Mouse (Mus musculus) liver, embryonic 16.5 days (tissue): Measurements from ENCODE around the gene Nrn1l. TPM values are rescaled to one million over a fixed set of nuclear protein-coding genes. Genes with fewer than 3 reads are reported as not detected.
A peak's percentile ranks its signal among the peaks of the same experiment; 100 is the strongest.

Source experiments
- ATAC-seq: fragments of 200-750 bp; cut with Nextera tagmentation; 2 replicates; pipeline ENCODE4 v1.8.0; 2017; ENCODE audit warnings: low read depth, mild to moderate bottlenecking, moderate number of reproducible peaks, moderate library complexity
- H3K27ac ChIP-seq: fragments of 300-500 bp; sonication (generic); 2 replicates; pipeline ENCODE4 v1.5.1; 2014; ENCODE audit warnings: mild to moderate bottlenecking, low read length
- H3K27me3 ChIP-seq: fragments of 300-500 bp; sonication (generic); 2 replicates; pipeline ENCODE4 v1.6.1; 2014; ENCODE audit warnings: low read depth, low read length, mixed read lengths; ENCODE audit not compliant: control insufficient read depth, insufficient read depth
- H3K36me3 ChIP-seq: fragments of 300-500 bp; sonication (generic); 2 replicates; pipeline ENCODE4 v1.6.1; 2014; ENCODE audit warnings: mild to moderate bottlenecking; ENCODE audit not compliant: control insufficient read depth, insufficient read depth
- H3K4me1 ChIP-seq: fragments of 300-500 bp; sonication (generic); 2 replicates; pipeline ENCODE4 v1.6.1; 2014; ENCODE audit warnings: low read depth, low read length, mixed read lengths; ENCODE audit not compliant: control insufficient read depth
- H3K4me2 ChIP-seq: fragments of 300-500 bp; sonication (generic); 2 replicates; pipeline ENCODE4 v1.6.1; 2014; ENCODE audit warnings: low read depth, low read length, mixed read lengths
- H3K4me3 ChIP-seq: fragments of 300-500 bp; sonication (generic); 2 replicates; pipeline ENCODE4 v1.5.1; 2014; ENCODE audit warnings: low read depth, mild to moderate bottlenecking, low read length
- H3K9ac ChIP-seq: fragments of 300-500 bp; sonication (generic); 2 replicates; pipeline ENCODE4 v1.6.1; 2014; ENCODE audit warnings: low read depth, low read length
- H3K9me3 ChIP-seq: fragments of 300-500 bp; sonication (generic); replicated peaks from 2 replicates; pipeline ENCODE4 v1.6.1; 2016; ENCODE audit warnings: low read length; ENCODE audit not compliant: control insufficient read depth
- WGBS: fragments of 180-500 bp; shearing (Covaris S2); extraction: QIAGEN DNeasy Blood & Tissue Kit; methylation state at CpG from one replicate; pipeline ENCODE4 v1.1.7; 2014; ENCODE audit not compliant: insufficient replicate concordance; 5-methylcytosine and 5-hydroxymethylcytosine counted together
- polyA plus RNA-seq: library from polyadenylated mRNA; unstranded; fragments of >200 nt; fragmentation: Nextera tagmentation; extraction: Ambion mirVana; gene quantifications from 2 replicates; pipeline ENCODE4 v1.2.1, GENCODE M21; 2015

Nrn1l gene
- polyA plus RNA-seq, 1 experiment from 2014 or later: not detected

DNA sequence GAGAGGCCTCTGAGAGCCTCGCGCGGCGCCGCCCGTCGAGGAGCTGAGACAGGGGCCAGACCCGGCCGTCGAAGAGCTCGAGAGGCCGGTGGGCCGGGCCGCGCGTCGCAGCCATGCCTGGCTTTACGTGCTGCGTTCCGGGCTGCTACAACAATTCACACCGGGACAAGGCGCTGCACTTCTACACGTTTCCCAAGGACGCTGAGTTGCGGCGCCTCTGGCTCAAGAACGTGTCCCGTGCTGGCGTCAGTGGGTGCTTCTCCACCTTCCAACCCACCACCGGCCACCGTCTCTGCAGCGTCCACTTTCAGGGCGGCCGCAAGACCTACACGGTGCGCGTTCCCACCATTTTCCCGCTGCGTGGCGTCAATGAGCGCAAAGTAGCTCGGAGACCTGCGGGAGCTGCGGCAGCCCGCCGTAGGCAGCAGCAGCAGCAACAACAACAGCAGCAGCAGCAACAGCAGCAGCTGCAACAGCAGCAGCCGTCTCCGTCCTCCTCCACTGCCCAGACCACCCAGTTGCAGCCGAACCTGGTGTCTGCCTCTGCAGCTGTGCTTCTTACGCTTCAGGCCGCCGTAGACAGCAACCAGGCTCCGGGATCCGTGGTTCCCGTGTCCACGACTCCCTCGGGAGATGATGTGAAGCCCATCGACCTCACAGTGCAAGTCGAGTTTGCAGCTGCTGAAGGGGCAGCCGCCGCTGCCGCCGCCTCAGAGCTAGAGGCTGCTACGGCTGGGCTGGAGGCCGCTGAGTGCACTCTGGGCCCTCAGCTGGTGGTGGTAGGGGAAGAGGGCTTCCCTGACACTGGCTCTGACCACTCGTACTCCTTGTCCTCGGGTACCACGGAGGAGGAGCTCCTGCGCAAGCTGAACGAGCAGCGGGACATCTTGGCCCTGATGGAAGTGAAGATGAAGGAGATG, 37.9 kb upstream of the Nrn1l start:
- peak; percentile 24 for ATAC-seq
- H3K27ac ChIP-seq: peak overlapping the region; percentile 86
- H3K9ac ChIP-seq: peak overlapping the region; percentile 87
- peaks cover 2% of the 10 kb centered on the region; the same call in 1 of the 2 replicates for H3K36me3 ChIP-seq
- H3K27me3 ChIP-seq: no peaks in the 10 kb centered on the region
- peak overlapping the region; percentile 94 for H3K4me2 ChIP-seq
- H3K4me1 ChIP-seq: peaks cover 52% of the 10 kb centered on the region
- no peaks in the 10 kb centered on the region for H3K9me3 ChIP-seq
- H3K4me3 ChIP-seq: peak overlapping the region; percentile 79
- WGBS: under 1% methylated on average over 71 of the region's 71 CpGs

DNA sequence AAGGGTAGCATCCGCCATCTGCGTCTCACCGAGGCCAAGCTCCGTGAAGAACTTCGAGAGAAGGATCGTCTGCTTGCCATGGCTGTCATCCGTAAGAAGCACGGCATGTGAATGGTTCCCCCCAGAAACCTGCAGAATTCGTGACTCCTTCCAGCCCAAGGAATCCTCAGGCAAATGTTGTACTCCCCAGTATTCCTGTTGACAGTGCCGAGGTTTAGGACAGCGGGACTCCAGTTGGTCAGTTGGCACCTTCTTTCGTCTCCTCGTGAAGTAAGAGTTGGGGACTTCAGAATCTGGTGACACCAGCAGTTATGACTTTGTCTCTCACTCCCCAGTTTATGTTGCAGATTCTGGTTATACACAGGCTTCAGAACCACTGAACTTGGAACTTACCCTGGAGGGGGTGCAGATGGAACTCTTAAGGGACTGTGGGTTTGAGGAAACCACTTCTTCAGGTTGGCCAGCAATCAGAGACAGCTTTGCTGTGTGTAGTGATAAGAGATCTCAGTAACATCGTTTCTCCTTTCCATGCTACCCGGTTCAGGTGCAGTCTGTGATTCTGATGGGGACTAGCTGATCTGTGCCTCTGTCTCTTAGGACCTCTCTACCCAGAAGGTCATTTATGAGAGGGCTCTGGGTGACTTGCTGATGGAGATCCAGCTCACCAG, 37.1 kb upstream of the Nrn1l start:
- no peaks in the 10 kb centered on the region for H3K27me3 ChIP-seq
- ATAC-seq: no peak
- peaks cover 2% of the 10 kb centered on the region; the same call in 1 of the 2 replicates for H3K36me3 ChIP-seq
- H3K4me3 ChIP-seq: peak overlapping the region; percentile 79
- H3K4me2 ChIP-seq: peak overlapping the region; percentile 94
- H3K9ac ChIP-seq: peak overlapping the region; percentile 87
- no peaks in the 10 kb centered on the region for H3K9me3 ChIP-seq
- H3K27ac ChIP-seq: peak overlapping the region; percentile 86
- 14% methylated on average over 15 of the region's 15 CpGs for WGBS
- H3K4me1 ChIP-seq: peaks cover 48% of the 10 kb centered on the region

DNA sequence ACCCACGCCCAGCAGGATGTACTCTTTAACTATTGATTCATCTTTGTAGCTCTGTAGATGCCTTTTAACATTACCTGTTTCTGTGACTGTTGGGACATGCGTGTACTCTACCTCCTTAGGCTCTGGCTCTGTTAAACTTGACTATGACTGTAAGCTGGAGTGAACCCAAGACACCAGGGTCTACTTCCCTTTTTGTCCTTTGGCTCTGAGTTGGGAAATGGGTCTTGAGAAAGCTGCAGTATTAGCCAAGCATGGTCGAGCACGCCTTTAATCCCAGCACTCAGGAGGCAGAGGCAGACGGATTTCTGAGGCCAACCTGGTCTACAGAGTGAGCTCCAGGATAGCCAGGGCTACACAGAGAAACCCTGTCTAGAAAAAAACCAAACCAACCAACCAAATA, 34.9 kb upstream of the Nrn1l start:
- peaks cover 2% of the 10 kb centered on the region; the same call in 1 of the 2 replicates for H3K36me3 ChIP-seq
- WGBS: 67% methylated on average over 5 of the region's 5 CpGs
- peak overlapping the region; percentile 99 for H3K27ac ChIP-seq
- no peak overlapping the region for H3K4me3 ChIP-seq
- H3K4me2 ChIP-seq: peak overlapping the region; percentile 94
- peaks cover 57% of the 10 kb centered on the region for H3K4me1 ChIP-seq
- no peaks in the 10 kb centered on the region for H3K27me3 ChIP-seq
- no peak overlapping the region for H3K9ac ChIP-seq
- H3K9me3 ChIP-seq: no peaks in the 10 kb centered on the region
- no peak for ATAC-seq

DNA sequence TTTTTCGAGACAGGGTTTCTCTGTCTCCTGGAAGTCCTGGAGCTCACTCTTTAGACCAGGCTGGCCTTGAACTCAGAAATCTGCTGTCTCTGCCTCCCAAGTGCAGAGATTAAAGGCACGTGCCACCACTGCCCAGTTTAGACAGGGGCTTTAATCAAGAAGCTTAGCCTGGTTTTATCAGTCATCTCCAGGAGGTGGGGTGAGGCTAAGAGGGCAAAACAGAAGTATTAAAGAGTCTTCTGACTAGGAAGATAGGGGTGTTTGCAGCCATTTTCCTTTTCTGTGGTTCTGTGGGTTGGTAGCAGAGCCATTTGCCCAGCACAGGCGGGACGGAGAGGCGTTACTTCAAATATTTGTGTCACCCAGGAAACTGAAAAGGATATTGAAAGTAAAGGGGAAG, 34.1 kb upstream of the Nrn1l start:
- Histone ChIP-seq H3K4me3 (peak overlapping the region; percentile 97), H3K36me3 (peaks cover 2% of the 10 kb centered on the region; the same call in 1 of the 2 replicates), H3K4me1 (peaks cover 59% of the 10 kb centered on the region), H3K9ac (peak overlapping the region; percentile 93), H3K9me3 (no peaks in the 10 kb centered on the region), H3K4me2 (peak overlapping the region; percentile 94), H3K27ac (peak overlapping the region; percentile 99), H3K27me3 (no peaks in the 10 kb centered on the region)
- ATAC-seq: peak; percentile 5
- WGBS: 11% methylated on average over 5 of the region's 5 CpGs

DNA sequence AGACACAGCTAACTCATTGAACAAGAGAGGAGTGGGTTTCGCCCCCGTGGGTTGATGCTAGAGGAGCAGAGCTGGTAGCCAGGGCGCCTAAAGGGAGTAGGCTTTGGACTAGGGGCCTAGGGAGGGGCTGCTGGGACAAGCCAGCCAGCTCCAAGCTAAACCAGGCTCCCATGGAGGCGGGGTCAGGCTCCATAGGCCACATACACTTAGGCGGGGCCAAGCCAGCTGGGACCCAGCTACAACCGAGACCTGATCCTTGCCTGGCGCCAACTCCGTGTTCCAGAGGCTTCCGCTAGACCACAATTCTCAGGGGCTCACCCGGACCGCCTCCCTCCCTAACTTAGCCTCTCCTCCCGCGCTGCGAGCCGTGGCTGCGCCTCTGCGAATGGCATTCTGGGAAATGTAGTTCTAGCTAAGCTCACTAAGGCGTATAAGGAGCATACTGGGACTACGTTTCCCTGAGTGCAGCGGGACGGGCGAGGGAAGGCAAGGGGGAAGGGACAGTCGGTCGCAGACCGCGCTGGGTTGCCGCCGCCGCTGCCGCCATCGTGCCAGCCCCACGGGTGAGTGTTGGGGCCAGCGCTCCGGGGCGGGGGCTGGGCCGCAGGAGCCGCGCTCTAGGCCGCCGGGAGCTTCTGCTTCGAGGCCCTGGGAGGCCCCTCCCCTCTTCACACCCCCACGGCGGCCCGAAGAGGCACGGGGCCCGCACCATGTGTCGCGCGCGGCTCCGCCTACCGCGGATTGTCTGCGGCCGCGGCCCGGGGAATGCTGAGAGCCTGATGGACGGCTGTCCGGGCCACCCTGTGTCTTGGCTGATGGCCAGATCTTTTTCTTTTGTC, 33.0 kb upstream of the Nrn1l start, which contains the start of gene Nutf2:
Gene Nutf2 (plus strand): TSS at position 438 of the 839 bp plus-strand sequence.
- H3K36me3 ChIP-seq: peaks cover 2% of the 10 kb centered on the region; the same call in 1 of the 2 replicates
- H3K4me1 ChIP-seq: peaks cover 57% of the 10 kb centered on the region
- ATAC-seq: peak; percentile 94
- no peaks in the 10 kb centered on the region for H3K27me3 ChIP-seq
- no peaks in the 10 kb centered on the region for H3K9me3 ChIP-seq
- peak within 1 kb of the TSS; percentile 94 for H3K4me2 ChIP-seq
- peak within 1 kb of the TSS; percentile 99 for H3K27ac ChIP-seq
- H3K4me3 ChIP-seq: peak within 1 kb of the TSS; percentile 97
- H3K9ac ChIP-seq: peak within 1 kb of the TSS; percentile 93
- under 1% methylated on average over 58 of the region's 59 CpGs for WGBS

DNA sequence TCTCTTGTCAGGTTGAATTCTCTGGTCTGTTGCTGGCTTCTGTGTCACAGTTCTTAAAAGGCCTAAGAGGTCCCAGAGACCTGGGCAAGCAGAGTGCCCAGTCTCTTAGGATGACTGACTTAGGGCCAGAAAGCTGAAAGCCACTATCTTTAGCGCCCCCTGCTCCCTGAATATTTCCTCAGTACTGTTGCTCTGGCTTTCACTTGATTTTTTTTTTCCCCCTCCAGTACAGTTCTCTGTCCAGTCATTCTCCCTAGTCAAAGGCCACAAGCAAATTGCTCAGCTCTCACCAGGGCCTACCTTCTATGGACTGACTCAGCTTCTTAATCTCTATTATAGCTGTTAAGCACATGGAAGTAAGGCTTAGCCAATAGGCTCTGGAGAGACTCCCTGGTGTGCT, 31.4 kb upstream of the Nrn1l start:
- H3K9ac ChIP-seq: peak overlapping the region; percentile 93
- H3K4me2 ChIP-seq: peak overlapping the region; percentile 94
- H3K4me3 ChIP-seq: peak overlapping the region; percentile 97
- no peak for ATAC-seq
- H3K9me3 ChIP-seq: no peaks in the 10 kb centered on the region
- H3K27me3 ChIP-seq: no peaks in the 10 kb centered on the region
- peaks cover 55% of the 10 kb centered on the region for H3K4me1 ChIP-seq
- H3K36me3 ChIP-seq: peaks cover 5% of the 10 kb centered on the region
- 0% methylated on average over 1 of the region's 1 CpGs for WGBS
- H3K27ac ChIP-seq: peak overlapping the region; percentile 99

DNA sequence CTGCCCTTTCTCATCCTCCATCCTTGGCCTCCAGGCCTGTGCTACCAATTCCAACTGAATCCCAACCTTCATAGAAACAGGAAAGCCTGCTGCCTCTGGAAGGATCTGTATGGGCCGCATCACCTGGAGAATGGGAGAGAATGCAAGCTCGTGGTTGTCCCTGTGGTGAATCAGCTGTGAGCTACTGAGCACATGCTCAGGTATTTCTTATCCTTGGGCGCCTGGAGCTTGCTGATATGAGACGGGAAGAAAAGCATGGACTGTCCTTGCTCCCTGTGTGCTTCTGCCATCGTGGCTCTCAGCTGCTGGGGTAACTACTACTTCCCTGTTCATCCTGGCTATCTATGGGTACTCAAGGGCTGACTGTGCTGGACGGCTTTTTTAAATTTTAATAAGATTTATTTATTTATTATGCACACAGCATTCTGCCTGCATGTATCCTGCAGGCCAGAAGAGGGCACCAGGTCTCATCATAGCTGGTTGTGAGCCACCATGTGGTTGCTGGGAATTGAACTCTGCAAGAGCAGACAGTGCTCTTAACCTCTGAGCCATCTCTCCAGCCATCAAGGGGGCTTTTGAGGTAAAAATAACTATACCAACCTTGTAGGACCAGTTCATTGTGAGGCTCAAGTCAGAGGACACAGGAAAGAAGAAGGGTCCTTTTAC, 26.9 kb upstream of the Nrn1l start:
- H3K9ac ChIP-seq: no peak overlapping the region

DNA sequence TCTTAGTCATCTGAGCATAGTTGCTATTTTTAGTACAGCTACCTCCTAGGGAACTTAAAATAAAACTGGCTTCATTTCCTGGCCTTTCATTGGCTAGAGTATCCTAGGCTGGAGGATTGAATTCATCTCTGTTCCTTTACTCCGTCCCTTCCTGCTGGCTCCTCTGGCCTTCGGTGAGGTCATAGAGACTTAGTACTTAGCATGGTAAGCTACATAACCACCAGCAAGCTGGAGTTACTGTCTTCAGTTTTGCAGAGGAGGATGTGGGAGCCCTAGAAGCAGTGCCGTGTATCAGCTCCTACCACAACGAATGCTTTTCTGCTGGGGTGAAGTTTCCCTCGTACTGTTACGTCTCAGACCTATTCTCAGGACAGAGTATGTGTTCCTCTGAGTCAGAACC, 19.1 kb upstream of the Nrn1l start:
- Histone ChIP-seq H3K27ac (no peak overlapping the region), H3K27me3 (no peaks in the 10 kb centered on the region), H3K9me3 (no peaks in the 10 kb centered on the region), H3K9ac (no peak overlapping the region), H3K4me1 (no peaks in the 10 kb centered on the region; the same call in 1 of the 2 replicates), H3K36me3 (peaks cover 30% of the 10 kb centered on the region), H3K4me3 (no peak overlapping the region), H3K4me2 (no peak overlapping the region)
- no peak for ATAC-seq
- WGBS: 78% methylated on average over 6 of the region's 6 CpGs

More for the DNA sequence above, 26.9 kb upstream of the Nrn1l start:
- Histone ChIP-seq H3K36me3 (peaks cover 13% of the 10 kb centered on the region), H3K4me3 (no peak overlapping the region), H3K27me3 (no peaks in the 10 kb centered on the region), H3K4me2 (no peak overlapping the region), H3K9me3 (no peaks in the 10 kb centered on the region), H3K27ac (peak overlapping the region; percentile 13), H3K4me1 (peaks cover 29% of the 10 kb centered on the region)
- 42% methylated on average over 6 of the region's 6 CpGs for WGBS
- ATAC-seq: 0 out of 2 replicates have a peak, but pooled peaks have one; percentile 40
